Mouse (Mus musculus) ES-E14 (cell line): ENCODE measurements around the gene Gnai3. TPM values are rescaled to one million over a fixed set of nuclear protein-coding genes. Genes with fewer than 3 reads are reported as not detected.

ENCODE experiments used
- DNase-seq: peaks from one replicate; pipeline ENCODE4 v3.0.0-alpha.2; 2013; ENCODE audit warnings: low read depth, low spot score
- H3K27ac ChIP-seq: 2 replicates; pipeline ENCODE4 v1.5.1; 2012; ENCODE audit warnings: low read depth, mild to moderate bottlenecking, low read length, moderate library complexity, mixed read lengths; ENCODE audit not compliant: poor library complexity, insufficient read depth, severe bottlenecking
- H3K36me3 ChIP-seq: 2 replicates; pipeline ENCODE4 v1.6.1; 2012; ENCODE audit warnings: mild to moderate bottlenecking, low read length, moderate library complexity, mixed read lengths; ENCODE audit not compliant: control insufficient read depth, poor library complexity, insufficient read depth, severe bottlenecking
- H3K4me1 ChIP-seq, 2 experiments: fragments of 150-350 bp in 1 of 2; sonication (generic) in 1 of 2; 2 replicates each; pipeline ENCODE4 v1.6.1; 2012; ENCODE audit warnings: low read length in 2 of 2, mild to moderate bottlenecking in 1 of 2, mixed read lengths in 1 of 2; ENCODE audit not compliant: control insufficient read depth in 2 of 2, insufficient read depth in 2 of 2, poor library complexity in 1 of 2
- H3K4me3 ChIP-seq, 2 experiments: fragments of 150-350 bp in 1 of 2; sonication (generic) in 1 of 2; 2 replicates each; pipeline ENCODE4 v1.5.1; 2012; ENCODE audit warnings: low read length in 2 of 2, low read depth in 1 of 2, mild to moderate bottlenecking in 1 of 2, mixed read lengths in 1 of 2; ENCODE audit not compliant: insufficient read depth in 1 of 2, poor library complexity in 1 of 2, severe bottlenecking in 1 of 2
- H3K9ac ChIP-seq: 2 replicates; pipeline ENCODE4 v1.6.1; 2012; ENCODE audit warnings: low read depth, mild to moderate bottlenecking, low read length, mixed read lengths; ENCODE audit not compliant: poor library complexity, insufficient read depth, severe bottlenecking
- H3K9me3 ChIP-seq: fragments of 150-350 bp; sonication (generic); 2 replicates; pipeline ENCODE4 v1.6.1; 2012; ENCODE audit warnings: low read depth, mild to moderate bottlenecking, low read length; ENCODE audit not compliant: control insufficient read depth, insufficient read depth
- CHD2 ChIP-seq: IDR thresholded peaks from 2 replicates; pipeline ENCODE4 v1.6.1; 2014; ENCODE audit warnings: mild to moderate bottlenecking, low read depth, low read length, inconsistent platforms
- HCFC1 ChIP-seq: IDR thresholded peaks from 2 replicates; pipeline ENCODE4 v1.6.1; 2012; ENCODE audit warnings: low read length, inconsistent platforms, borderline replicate concordance; ENCODE audit not compliant: insufficient read depth
- MAFK ChIP-seq: IDR thresholded peaks from 2 replicates; pipeline ENCODE4 v1.6.1; 2014; ENCODE audit warnings: mild to moderate bottlenecking, low read depth, low read length, inconsistent platforms; ENCODE audit not compliant: insufficient read depth
- ZC3H11A ChIP-seq: IDR thresholded peaks from 2 replicates; pipeline ENCODE4 v1.6.1; 2012; ENCODE audit warnings: low read depth, mild to moderate bottlenecking, inconsistent platforms, low read length, borderline replicate concordance
- ZNF384 ChIP-seq: IDR thresholded peaks from 2 replicates; pipeline ENCODE4 v1.6.1; 2012; ENCODE audit warnings: low read depth, low read length, inconsistent platforms
- in situ Hi-C, 2 experiments: fragments of 600-800 bp; cut with MboI; formaldehyde crosslinking; loops; one replicate each; pipeline ENCODE4 v1.15.1; 2025; ENCODE audit warnings: low sequenced_read_pairs in 2 of 2, inconsistent platforms in 1 of 2; ENCODE audit not compliant: unreplicated experiment in 2 of 2
- total RNA-seq: library from RNA; depleted of rRNA; stranded (reverse); fragments of 300-350 nt; gene quantifications from 2 replicates; pipeline ENCODE4 v1.2.3, GENCODE M21; 2012

Gnai3 gene
- total RNA-seq, 1 experiment, result 84.3 TPM

DNA sequence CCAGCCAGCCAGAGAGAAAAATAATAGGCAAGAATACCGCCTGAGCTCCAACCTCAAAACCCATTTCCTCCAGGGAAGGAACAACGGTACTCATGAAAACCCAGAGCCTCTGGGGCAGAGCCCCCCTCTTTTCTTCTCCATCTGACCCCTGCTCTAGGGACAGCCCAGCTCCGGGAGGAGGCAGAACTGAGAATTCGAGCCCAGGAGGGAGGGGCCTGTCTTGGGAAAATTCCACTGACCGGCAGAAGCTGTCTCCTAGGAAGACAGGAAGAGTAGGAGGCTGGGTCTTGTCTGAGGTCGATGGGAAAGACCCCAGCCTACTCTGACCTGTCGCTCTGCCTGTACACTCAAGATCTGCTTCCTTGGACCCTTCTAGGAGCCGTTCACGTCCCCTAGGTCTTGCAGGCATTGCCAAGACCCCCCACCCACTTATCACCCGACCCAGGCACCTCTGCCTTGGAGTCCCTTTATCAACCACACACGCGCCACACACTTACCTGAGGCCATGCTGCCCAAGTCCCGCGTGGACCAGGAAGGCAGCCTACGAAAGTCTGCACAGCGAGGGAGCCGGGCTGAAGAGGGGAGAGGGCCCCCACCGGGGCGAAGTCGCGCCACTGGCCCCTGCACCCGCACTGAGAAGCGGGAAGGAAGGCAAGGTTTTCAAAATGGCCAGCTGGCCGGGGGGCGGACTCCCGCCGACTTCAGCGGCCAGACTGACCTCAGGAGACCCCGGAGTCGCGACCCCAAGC, 60.1 kb downstream of the Gnai3 start:
- H3K9ac ChIP-seq, result peak overlapping the region; percentile 80
- peak overlapping the region; percentile 79 to 84 for H3K4me3 ChIP-seq
- H3K4me1 ChIP-seq, result peaks cover 4 to 19% of the 10 kb centered on the region in 2 experiments; a peak in 2 of 4 replicates
- in situ Hi-C loops, result no loop called here
- DNase-seq, result no peak
- no peaks in the 10 kb centered on the region for H3K9me3 ChIP-seq
- H3K36me3 ChIP-seq, result no peaks in the 10 kb centered on the region; the same call in 1 of the 2 replicates
- no peak for TF ChIP-seq CHD2
- no peak for TF ChIP-seq MAFK
- TF ChIP-seq ZNF384, result no peak
- no peak for TF ChIP-seq ZC3H11A
- 0 out of 2 replicates have a peak, but pooled peaks have one; percentile 18 for TF ChIP-seq HCFC1
- no peak overlapping the region for H3K27ac ChIP-seq

- Histone ChIP-seq H3K27ac (no peak overlapping the region), H3K36me3 (peaks cover 3% of the 10 kb centered on the region; the same call in 1 of the 2 replicates), H3K9me3 (no peaks in the 10 kb centered on the region), H3K9ac (peak overlapping the region; percentile 80), H3K4me1 (peaks cover 4 to 19% of the 10 kb centered on the region in 2 experiments; a peak in 2 of 4 replicates), H3K4me3 (peak overlapping the region; percentile 79 to 84)
- TF ChIP-seq ZC3H11A, result no peak
- no peak for TF ChIP-seq CHD2
- TF ChIP-seq ZNF384, result no peak
- no peak for TF ChIP-seq HCFC1
- no peak for TF ChIP-seq MAFK
- in situ Hi-C loops, result no loop called here
- DNase-seq, result peak; percentile 79
Observed at GRCm38 (mm10) chr3:108085281-108085720, 60.6 kb downstream of the Gnai3 start.

- H3K4me3 ChIP-seq, result peak overlapping the region; percentile 79 to 84
- no peak overlapping the region for H3K27ac ChIP-seq
- peak overlapping the region; percentile 69 for H3K9ac ChIP-seq
- peaks cover 4 to 16% of the 10 kb centered on the region in 2 experiments; a peak in 2 of 4 replicates for H3K4me1 ChIP-seq
- no peak for DNase-seq
- H3K36me3 ChIP-seq, result peaks cover 3% of the 10 kb centered on the region; the same call in 1 of the 2 replicates
- in situ Hi-C loops, result no loop called here
- H3K9me3 ChIP-seq, result no peaks in the 10 kb centered on the region
- TF ChIP-seq ZC3H11A (no peak), MAFK (no peak), CHD2 (no peak), HCFC1 (no peak), ZNF384 (no peak)
Observed at GRCm38 (mm10) chr3:108084767-108085270, 61.1 kb downstream of the Gnai3 start.

DNA sequence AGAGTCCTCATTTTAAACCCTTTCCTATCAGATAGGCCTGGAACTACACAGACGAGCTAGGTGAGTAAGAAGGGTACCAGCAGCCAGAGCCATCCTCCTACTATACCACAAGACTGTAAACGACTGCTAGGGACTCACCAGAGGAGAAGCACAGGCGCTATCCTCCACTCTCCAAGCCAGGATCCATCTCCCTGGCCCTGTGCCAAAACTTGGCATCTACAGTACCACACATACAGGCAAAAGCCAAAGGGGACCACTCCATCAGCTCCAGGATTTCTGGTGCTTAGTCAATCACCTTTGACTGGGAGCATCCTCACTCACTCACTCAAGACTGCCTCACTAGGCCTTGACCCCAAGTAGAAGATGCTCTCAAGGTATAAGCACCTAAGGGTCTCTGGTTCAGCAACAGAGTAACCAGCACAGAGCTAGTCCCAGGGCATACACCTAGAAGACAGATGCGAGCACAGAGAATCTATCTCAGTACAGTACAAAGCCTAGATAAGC, 62.0 kb downstream of the Gnai3 start:
- Histone ChIP-seq H3K9me3 (no peaks in the 10 kb centered on the region), H3K36me3 (peaks cover 7% of the 10 kb centered on the region; the same call in 1 of the 2 replicates), H3K9ac (no peak overlapping the region), H3K27ac (no peak overlapping the region), H3K4me3 (no peak overlapping the region), H3K4me1 (peaks cover 4 to 11% of the 10 kb centered on the region in 2 experiments; a peak in 2 of 4 replicates)
- no peak for DNase-seq
- in situ Hi-C loops, result no loop called here
- TF ChIP-seq ZC3H11A (no peak), HCFC1 (no peak)
